Mouse (Mus musculus): ENCODE data around the gene Smim27.

Gene Smim27

DNA sequence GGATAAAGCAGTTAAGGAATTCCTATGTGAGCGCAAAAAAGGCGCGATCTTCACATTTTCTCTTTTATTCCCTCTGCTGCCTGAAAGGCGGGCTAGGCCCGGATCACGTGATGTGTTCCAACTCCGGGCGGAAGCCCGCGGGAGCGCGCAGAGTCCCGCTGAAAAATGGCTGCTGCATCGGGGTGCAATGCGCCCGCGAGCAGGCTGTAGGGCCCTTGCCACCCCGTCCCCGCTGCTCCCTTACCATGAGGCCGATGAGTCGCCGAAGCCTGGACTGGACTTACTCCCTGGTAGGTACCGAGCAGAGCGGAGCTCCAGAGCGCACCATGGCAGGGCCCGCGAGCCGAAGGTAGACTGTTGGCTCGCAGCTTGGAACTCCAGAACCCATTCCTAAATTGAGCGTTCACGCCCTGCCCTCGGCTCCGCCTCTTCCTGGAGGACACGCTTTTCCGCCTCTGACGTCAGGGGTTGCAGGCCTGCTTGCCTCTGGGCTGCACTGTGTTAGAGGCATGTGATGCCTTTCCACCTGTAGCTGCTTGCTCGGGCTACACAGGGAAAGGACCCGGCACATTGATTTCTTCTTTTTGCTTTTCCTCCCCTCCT, at the start of gene Smim27, which contains the start of gene Topors:
Smim27 (plus strand) TSS at position 150 of the 603 bp plus-strand sequence.
Topors (minus strand) TSS at position 421 of the 603 bp plus-strand sequence.
- DNase-seq (ENCODE audit: low read depth, low spot score), result peak; percentile 99

DNA sequence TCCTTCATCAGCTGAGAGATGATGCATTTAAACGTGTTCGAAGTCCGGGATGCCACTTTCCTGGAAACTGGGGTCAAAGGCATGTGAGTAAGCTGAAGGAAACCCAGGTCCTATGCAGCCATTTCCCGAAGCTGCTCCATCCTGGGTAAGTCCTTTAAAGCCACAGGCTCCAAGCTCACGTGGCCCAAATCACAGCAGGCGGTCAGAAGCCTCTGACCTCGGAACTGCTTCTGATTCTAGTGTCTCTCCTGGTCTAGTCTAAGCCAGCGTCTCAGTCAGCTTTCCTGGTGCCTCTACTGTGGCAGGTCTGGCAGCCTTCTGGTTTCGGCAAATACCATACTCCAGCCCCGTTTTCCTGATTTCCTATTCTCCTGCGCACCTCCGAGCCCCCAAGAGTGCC, 48.9 kb upstream of the Smim27 start:
- DNase-seq (ENCODE audit: low read depth, low spot score), result no peak

DNA sequence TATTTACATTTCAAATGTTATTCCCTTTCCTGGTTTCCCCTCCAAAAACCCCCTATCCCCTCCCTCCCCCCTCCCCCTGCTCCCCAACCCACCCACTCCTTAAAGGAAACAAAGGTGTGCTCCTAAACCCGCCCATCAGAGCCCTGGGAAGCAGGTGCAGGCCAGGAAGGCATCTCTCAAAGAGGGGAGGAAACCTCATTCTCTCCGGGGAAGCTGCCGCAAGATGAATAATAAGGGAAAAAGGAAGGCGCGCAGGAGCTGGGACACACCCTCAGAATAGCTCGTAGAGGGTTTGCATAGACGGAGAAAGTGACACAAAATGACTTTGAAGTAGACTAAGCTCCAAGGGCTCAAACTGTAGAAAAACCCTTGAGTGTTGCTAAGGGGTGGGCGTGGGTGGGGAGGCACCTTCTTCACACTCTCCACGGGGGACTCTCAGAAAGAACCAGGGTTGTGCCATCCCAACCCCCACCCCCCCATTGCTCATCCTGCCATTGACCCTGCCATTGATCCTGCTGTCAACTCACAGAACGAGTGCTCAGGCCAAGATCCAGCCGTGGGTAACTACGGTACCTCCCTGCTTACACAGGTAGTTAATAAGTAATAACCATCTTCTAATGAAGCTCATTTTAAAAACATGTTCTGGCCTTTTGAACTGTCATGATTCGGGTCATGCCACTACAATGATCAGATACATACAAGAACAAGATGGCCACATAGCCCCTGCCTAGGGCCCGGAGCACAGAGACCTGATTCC, 48.2 kb upstream of the Smim27 start:
- no peak for DNase-seq (ENCODE audit: low read depth, low spot score)

GRCm38 (mm10) chr4:40221876-40222585, 47.3 kb upstream of the Smim27 start:
- DNase-seq (ENCODE audit: low read depth, low spot score), result no peak

- DNase-seq (ENCODE audit: low read depth, low spot score), result no peak
These were observed 43.3 kb upstream of the Smim27 start for GRCm38 (mm10) chr4:40226095-40226494.

DNA sequence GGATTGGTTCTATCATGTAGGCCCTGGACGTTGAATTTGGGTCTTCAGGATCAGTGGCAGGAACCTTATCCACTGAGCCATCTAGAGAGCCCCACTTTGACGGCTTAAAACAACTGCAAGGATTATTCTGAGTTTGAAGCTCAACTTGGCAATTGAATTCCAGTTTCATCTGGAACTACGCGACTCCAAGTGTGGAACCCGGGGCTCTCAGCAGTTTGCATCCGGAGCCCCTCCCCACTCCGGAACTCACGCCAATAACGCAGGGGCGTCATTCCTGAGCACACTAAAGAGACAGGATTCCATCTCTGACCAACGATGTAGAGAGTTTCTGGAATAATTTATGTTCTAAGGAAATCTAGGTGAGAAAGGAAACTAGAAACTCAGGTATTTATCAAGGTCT, 42.2 kb upstream of the Smim27 start:
- no peak for DNase-seq (ENCODE audit: low read depth, low spot score)

- no peak for DNase-seq (ENCODE audit: low read depth, low spot score)
These were observed 41.5 kb upstream of the Smim27 start for GRCm38 (mm10) chr4:40227886-40228285.

GRCm38 (mm10) chr4:40229723-40230122, 39.7 kb upstream of the Smim27 start:
- DNase-seq (ENCODE audit: low read depth, low spot score), result no peak

DNA sequence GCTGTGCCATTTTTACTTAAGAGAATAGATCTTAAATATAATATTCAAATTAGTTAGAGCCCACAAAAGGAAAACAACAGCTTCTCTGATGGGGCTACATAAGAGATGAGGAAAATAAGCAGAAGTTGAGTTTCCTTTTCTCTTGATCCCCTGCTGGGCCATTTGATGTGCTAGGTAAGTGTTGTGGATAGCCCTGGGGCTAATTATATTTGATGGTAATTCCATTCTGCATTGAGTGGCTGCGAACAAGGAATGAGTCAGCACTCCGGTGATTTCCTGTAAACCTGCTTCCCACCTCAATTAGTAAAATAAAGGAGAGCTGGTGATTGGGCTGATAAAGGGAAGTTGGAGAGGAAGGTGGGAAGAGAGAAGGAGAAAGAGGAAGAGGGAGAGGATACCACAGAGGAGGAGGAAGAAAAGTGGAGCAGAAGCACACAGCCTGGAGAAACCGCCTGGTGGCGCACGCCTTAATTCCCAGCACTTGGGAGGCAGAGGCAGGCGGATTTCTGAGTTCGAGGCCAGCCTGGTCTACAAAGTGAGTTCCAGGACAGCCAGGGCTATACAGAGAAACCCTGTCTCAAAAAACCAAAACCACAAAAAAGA, 36.2 kb upstream of the Smim27 start:
- DNase-seq (ENCODE audit: low read depth, low spot score), result peak; percentile 38

DNA sequence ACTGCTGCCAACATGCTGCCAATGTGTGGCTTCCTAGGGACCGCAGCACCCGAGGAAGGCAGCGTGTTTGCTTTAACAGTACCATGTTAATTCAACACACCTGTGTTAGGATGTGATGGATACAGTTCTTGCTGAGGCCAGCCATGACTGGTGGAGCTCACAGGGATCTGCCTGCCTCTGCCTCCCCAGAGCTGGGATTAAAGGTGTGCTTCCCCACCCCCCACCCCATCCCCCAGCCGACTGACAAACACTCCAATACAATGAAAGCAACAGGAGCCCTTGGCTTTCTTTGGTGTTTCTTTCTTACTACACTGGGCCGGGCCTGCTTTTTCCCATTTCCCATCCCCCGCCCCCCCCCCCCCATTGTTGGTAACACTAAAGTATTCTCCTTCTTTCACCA, 35.1 kb upstream of the Smim27 start:
- no peak for DNase-seq (ENCODE audit: low read depth, low spot score)

DNA sequence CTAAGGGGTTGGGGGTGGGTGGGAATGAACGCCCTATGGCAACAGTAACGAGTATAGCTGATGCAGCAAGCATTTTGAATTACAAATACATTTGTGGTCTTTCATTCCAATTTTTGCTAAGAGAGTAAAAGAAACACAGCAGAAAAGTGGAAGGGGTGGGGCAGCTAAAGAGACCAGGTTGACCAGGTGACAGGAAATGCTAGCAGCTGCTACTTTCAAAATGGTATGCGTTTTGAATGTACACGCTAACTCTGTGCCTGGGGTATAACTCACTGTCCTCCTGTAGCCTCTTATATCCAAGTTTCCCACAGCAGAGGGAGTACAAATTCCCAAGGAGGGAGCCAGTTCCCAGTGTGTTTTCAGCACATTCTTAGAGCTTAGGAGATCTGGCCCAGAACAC, 32.5 kb upstream of the Smim27 start:
- DNase-seq (ENCODE audit: low read depth, low spot score), result peak; percentile 46

GRCm38 (mm10) chr4:40238483-40239408, 30.6 kb upstream of the Smim27 start:
- peak; percentile 41 for DNase-seq (ENCODE audit: low read depth, low spot score)

DNA sequence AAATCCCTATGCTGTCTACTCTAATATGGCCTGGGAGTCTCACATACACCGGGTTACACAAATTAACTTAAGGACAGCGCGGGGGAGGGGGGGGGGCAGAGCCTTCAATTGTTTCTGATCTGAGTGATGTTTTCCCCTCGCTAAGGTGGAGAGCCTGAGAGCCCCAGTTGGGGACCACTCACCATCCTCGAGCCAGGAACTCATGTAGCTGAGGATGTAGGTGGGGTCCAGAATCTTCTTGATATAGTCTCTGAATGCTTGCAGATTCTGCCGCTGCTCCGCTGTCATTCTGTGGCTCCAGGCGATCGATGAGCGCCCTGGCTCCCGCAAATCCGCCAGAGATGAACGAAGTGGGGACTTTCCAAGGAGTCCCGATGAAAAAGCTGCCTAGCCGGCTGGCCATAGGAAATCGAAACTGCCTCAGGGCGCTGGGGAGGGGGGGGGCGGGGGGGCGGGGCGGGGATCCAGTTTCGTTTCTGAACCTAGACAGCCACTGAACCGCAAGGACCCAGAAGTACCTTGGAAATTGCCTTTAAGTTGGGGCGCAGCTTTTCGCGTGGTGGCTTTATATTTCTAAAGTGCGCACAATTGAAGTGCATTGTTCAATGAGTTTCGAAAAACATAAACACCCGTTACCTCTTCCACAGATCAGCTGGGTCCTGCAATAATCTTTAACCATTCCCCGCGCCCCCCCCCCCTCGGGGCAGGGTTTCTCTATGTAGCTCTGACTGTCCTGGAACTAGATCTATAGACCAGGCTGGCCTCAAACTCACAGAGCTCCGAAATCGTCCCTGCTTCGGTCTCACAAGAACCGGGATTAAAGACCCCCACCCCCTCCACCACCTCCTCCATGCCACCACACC, 29.7 kb upstream of the Smim27 start, which contains the start of gene Ddx58:
Ddx58 (minus strand) TSS at position 420 of the 863 bp plus-strand sequence.
- no peak for DNase-seq (ENCODE audit: low read depth, low spot score)

DNA sequence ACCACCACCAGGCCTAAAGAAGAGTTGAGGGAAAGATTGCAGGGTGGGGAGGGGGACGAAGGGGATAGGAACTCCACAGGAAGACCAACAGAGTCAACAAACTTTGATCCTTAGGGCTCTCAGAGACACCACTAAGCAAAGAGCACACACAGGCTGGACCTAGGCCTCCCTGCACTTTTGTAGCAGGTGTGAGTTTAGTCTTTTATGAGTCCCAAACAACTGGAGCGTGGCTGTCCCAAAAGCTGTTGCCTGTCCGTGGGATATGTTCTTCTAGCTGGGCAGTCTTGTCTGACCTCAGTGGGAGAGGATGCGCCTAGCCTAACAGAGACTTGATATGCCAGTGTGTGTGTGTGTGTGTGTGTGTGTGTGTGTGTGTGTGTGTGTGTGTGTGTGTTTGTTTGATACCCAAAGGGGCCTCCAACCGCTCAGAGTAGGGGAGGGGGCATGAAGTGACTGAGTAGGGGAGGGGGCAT, 29.1 kb upstream of the Smim27 start:
- no peak for DNase-seq (ENCODE audit: low read depth, low spot score)

DNA sequence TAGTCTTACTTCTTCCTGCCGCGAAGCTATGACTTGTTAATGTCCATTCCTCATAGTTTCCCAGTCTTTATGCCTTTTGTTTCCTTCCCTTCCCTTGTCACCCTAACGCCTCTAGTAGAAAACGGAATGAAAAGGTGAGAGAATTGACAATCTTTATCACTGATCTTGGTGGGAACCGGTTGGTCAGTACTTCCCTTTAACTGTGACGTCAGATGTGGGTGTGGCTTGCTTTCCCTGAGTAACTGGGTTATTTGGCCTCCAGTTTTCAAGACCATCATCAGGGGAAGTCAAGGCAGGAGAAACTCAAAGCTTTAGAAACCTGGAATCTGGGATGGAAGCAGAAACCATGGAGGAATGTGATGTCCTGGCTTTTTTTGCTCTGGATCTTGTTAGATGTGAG, 27.5 kb upstream of the Smim27 start:
- no peak for DNase-seq (ENCODE audit: low read depth, low spot score)

- no peak for DNase-seq (ENCODE audit: low read depth, low spot score)
These were observed 26.4 kb upstream of the Smim27 start for GRCm38 (mm10) chr4:40243006-40243405.

DNA sequence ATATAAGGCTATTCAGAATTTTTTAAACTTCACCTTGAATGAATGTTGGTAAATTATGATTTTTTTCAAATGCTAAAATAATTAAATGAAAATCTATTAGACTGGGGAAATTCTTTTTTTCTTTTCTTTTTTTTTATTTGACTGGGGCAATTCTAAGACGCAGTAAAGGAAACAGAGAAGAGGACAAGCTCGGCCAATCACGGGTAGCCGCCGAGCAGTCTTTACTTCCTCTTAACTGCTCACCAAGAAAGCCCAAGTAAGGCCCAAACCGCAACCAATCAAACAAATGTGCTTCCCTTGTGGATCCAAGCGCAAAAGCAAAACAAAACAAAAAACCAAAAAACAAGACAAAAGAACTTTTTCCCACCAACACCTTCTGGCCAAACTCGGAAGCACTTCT, 25.3 kb upstream of the Smim27 start:
- DNase-seq (ENCODE audit: low read depth, low spot score), result peak; percentile 79

GRCm38 (mm10) chr4:40250984-40251383, 18.4 kb upstream of the Smim27 start:
- peak; percentile 38 for DNase-seq (ENCODE audit: low read depth, low spot score)

GRCm38 (mm10) chr4:40253766-40254165, 15.6 kb upstream of the Smim27 start:
- DNase-seq (ENCODE audit: low read depth, low spot score), result no peak
